Mouse (Mus musculus) MEL (cell line): ENCODE measurements around the gene Atf7.

Experiments used
- CTCF ChIP-seq, 3 experiments: IDR thresholded peaks in 2 of 3; conservative IDR thresholded peaks in 1 of 3; 2 replicates each; pipeline ENCODE4 v1.5.1; 2011 to 2012; ENCODE audit warnings: low read length in 3 of 3, low read depth in 2 of 3, mild to moderate bottlenecking in 2 of 3, improper control_type of control experiment in 1 of 3, inconsistent platforms in 1 of 3, mixed read lengths in 1 of 3, moderate library complexity in 1 of 3; ENCODE audit not compliant: control insufficient read depth in 1 of 3, insufficient read depth in 1 of 3, poor library complexity in 1 of 3, severe bottlenecking in 1 of 3
- ELF1 ChIP-seq: IDR thresholded peaks from 2 replicates; pipeline ENCODE4 v1.6.1; 2014; ENCODE audit warnings: low read depth, mild to moderate bottlenecking, inconsistent platforms, low read length, improper control_type of control experiment, moderate library complexity
- GATA1 ChIP-seq: IDR thresholded peaks from 2 replicates; pipeline ENCODE4 v1.6.1; 2011; ENCODE audit warnings: low read depth, low read length, improper control_type of control experiment
- HCFC1 ChIP-seq: IDR thresholded peaks from 2 replicates; pipeline ENCODE4 v1.6.1; 2012; ENCODE audit warnings: low read depth, mild to moderate bottlenecking, inconsistent platforms, low read length, improper control_type of control experiment, moderate library complexity
- JUND ChIP-seq: IDR thresholded peaks from 2 replicates; pipeline ENCODE4 v1.6.1; 2011; ENCODE audit warnings: low read depth, mild to moderate bottlenecking, improper control_type of control experiment, low read length
- MAX ChIP-seq: IDR thresholded peaks from 2 replicates; pipeline ENCODE4 v1.6.1; 2011; ENCODE audit warnings: low read length, improper control_type of control experiment
- MEF2A ChIP-seq: IDR thresholded peaks from 2 replicates; pipeline ENCODE4 v1.6.1; 2014; ENCODE audit warnings: low read depth, mild to moderate bottlenecking, inconsistent platforms, low read length, improper control_type of control experiment; ENCODE audit not compliant: poor library complexity, insufficient replicate concordance, severe bottlenecking; ENCODE audit errors: extremely low read depth
- MXI1 ChIP-seq: IDR thresholded peaks from 2 replicates; pipeline ENCODE4 v1.6.1; 2011; ENCODE audit warnings: mild to moderate bottlenecking, low read depth, low read length, improper control_type of control experiment
- MYB ChIP-seq: IDR thresholded peaks from 2 replicates; pipeline ENCODE4 v1.6.1; 2011; ENCODE audit warnings: mild to moderate bottlenecking, low read depth, low read length, improper control_type of control experiment
- POLR2A ChIP-seq, 2 experiments: IDR thresholded peaks; 2 replicates each; pipeline ENCODE4 v1.6.1; 2011 to 2012; ENCODE audit warnings: low read length in 2 of 2, mild to moderate bottlenecking in 2 of 2, control low read depth in 1 of 2, improper control_type of control experiment in 1 of 2, low read depth in 1 of 2, moderate library complexity in 1 of 2; ENCODE audit not compliant: control insufficient read depth in 1 of 2, insufficient read depth in 1 of 2, poor library complexity in 1 of 2
- POLR2AphosphoS2 ChIP-seq: IDR thresholded peaks from 2 replicates; pipeline ENCODE4 v1.6.1; 2011; ENCODE audit warnings: low read length, improper control_type of control experiment
- POLR2AphosphoS5 ChIP-seq: IDR thresholded peaks from 2 replicates; pipeline ENCODE4 v1.6.1; 2012; ENCODE audit warnings: low read depth, borderline replicate concordance, mild to moderate bottlenecking, inconsistent platforms, low read length, moderate library complexity, mixed read lengths
- SMC3 ChIP-seq: IDR thresholded peaks from 2 replicates; pipeline ENCODE4 v1.6.1; 2011; ENCODE audit warnings: low read depth, low read length, improper control_type of control experiment
- USF1 ChIP-seq: IDR thresholded peaks from 2 replicates; pipeline ENCODE4 v1.6.1; 2014; ENCODE audit warnings: low read depth, mild to moderate bottlenecking, inconsistent platforms, low read length, improper control_type of control experiment, moderate library complexity

GRCm38 (mm10) chr15:102502254-102502840, 122.9 kb downstream of the Atf7 start:
- TF ChIP-seq POLR2A (IDR thresholded peaks at IDR 0.05; ENCODE audit: control insufficient read depth in 1 of 2, insufficient read depth in 1 of 2, low read depth in 1 of 2, low read length in 2 of 2, poor library complexity in 1 of 2) (peak in 1 of 2 experiments; percentile 53; a peak in 2 of 4 replicates), MAX (no peak), MXI1 (no peak), CTCF (IDR thresholded peaks at IDR 0.05 in 2 of 3, conservative IDR thresholded peaks at IDR 0.05 in 1 of 3; ENCODE audit: control insufficient read depth in 1 of 3, insufficient read depth in 1 of 3, low read depth in 2 of 3, low read length in 3 of 3, poor library complexity in 1 of 3, severe bottlenecking in 1 of 3) (no peak), GATA1 (no peak), MYB (no peak), USF1 (no peak), JUND (no peak), ELF1 (no peak), HCFC1 (no peak), POLR2AphosphoS2 (no peak; the same call in none of the 2 replicates), MEF2A (no peak), SMC3 (no peak), POLR2AphosphoS5 (no peak)
